Mouse (Mus musculus) liver, adult 10 weeks (tissue): ENCODE results near the gene Gtpbp2. TPM values are rescaled to one million over a fixed set of nuclear protein-coding genes. Genes with fewer than 3 reads are reported as not detected.

Experiments
- polyA plus RNA-seq: library from polyadenylated mRNA; stranded (reverse); fragments of 350-450 nt; fragmentation: Illumina TruSeq; extraction: RNeasy Lipid Tissue Mini Kit (QIAGEN cat#74804); gene quantifications from one replicate; pipeline ENCODE4 v1.2.3, GENCODE M21; 2014; ENCODE audit warnings: low read depth, low replicate concordance

Gene Gtpbp2
- polyA plus RNA-seq = 8.0 TPM

DNA sequence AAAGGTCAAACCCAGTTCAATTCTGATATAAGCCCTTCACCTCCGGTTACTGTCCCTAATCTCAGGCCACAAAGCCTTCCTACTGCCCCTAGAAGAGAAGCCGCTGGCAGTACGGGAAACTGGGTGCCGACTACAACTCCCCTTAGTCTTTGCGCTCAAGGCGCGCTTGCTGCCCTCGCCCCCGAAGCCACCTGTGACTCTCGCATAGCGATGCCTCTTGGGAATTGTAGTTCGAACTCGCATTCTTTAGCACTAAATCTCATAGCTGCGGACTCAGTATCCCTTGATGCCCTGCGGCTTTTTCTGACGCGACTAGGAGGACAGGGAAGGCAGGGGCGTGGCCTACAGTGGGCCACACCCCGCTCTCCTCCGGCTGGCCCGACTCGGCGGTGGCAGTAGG lies at the start of gene Gtpbp2:
TSS of gene Gtpbp2 (plus strand) at position 347 of the 400 bp plus-strand sequence.

DNA sequence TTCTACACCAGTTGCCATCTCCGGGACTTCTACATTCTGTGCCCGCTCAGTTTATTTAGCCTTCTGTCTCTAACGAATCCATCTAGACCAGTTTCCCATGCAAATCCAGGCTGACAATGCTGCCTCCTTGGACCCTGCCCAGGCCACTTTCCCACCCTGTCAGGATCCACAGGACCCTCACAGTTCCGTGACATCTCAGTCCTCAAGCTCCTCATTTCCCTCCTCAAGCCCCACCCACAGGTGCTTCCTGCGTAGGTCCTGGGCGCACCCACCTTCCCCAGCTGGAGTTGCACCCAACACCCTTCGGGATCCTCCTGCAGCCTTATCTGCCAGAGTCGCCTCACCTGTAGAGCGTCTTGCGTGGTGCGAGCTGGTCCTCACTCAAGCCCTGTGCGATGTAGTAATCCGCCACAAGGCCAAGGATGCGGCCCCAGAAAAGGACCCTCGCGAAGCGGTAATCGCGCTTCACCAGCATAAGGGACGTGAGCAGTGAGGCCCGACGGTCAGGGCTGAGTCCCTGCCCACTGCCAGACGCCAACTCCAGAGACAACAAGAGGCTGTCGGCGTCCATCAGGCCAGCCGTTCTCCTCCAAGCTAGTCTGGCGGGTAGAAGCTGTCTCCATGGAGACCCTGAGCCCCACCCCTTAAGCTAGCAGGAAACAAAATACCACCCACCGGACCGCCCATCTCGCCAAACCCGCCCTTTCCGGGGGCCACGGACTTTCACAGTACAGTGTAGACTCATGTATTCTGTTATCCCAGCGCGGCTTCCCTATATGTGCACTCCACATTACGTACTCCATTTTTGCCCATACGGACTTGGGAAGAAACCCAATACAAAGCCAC lies 17.0 kb upstream of the Gtpbp2 start, which contains the start of gene Rsph9:
TSS of gene Rsph9 (minus strand) at position 639 of the 846 bp plus-strand sequence.

DNA sequence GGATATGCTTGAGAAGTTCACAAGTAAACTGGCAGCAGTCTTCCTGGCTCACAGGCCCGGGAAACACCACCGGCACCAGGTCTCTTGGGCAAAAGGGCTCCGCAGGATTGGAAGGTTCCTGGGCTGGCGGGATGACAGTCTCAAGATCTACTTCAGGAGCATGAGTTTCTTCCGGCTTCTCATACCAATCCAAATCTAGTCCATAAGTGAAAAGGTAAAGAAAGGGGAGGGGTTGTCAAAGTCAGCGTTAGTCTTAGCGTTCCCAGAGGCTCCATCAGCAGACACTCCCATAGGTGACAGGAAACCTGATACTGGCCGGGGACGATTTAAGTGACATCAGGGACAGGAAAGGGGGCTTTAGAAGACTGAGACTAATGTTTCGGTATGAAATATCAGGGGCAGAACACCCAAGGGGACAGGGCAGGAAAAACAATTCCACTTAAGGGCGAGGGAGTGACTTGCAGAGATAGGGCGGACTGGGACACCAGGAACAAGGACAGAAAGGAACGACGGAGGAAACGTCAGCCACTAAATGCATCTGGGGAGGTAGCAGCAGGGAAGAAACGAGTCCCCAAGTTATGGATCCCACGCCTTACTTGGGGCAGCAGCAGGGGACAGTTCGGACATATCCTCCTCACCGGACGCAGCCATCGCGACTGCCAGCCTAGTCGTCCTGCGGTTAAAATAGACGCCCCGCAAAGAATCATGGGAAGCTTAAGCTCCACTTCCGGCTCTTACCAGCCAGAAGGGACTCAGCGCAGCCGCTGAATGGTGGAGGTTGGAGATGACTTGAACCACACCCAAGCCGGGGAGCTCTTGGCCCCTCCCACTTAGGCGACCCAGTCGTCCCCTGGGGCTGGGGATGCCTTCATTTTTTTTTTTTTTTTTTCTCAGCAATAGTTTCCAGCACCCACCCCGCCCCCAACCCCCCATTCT lies 7.7 kb upstream of the Gtpbp2 start, which contains the start of gene Mad2l1bp:
TSS of gene Mad2l1bp (minus strand) at position 707 of the 936 bp plus-strand sequence.

DNA sequence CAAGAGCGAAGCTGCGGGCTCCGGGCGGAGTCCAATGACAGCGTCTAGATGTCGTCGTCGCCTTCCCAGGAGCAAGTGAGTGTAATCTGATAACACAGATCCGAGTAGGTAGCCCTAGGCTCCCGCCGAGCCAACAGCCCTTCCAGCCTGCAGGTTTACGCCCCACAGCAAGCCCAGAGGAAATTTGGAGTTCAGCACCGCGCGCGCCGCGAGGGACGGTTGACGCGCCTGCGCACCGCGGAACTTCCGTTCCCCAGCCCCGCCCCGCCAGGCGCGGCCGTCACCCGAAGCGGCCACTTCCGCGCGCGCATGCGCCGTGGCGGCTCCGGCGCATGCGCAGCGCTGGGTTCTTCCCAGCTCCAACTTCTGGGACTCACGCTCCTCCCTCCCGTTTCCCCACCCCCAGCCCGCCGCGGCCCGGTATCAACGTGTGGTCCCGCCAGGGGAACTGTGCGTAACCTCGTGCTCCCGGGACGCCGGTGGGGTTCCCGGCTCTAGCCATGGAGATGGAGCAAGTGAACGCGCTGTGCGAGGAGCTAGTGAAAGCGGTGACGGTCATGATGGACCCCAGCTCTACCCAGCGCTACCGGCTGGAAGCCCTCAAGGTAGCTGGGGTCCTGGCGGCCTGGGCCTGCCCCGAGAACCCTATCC lies 41.7 kb downstream of the Gtpbp2 start, which contains the start of the genes Polh and Xpo5:
TSS of gene Polh (minus strand) at position 225 of the 651 bp plus-strand sequence.
TSS of gene Xpo5 (plus strand) at position 362 of the 651 bp plus-strand sequence.

Other genes with a start within 250 kb of the Gtpbp2 start
- gene Vegfa, start 128.7 kb upstream of the Gtpbp2 start, polyA plus RNA-seq = 66.7 TPM
- 19.0 TPM for gene Mrps18a, start 50.0 kb upstream of the Gtpbp2 start, polyA plus RNA-seq
- gene Rsph9, start 16.8 kb upstream of the Gtpbp2 start, polyA plus RNA-seq = not detected
- gene Mad2l1bp, start 7.5 kb upstream of the Gtpbp2 start, polyA plus RNA-seq = 1.6 TPM
- gene Polh, start 41.6 kb downstream of the Gtpbp2 start, polyA plus RNA-seq = 3.5 TPM
- gene Xpo5, start 41.8 kb downstream of the Gtpbp2 start, polyA plus RNA-seq = 5.1 TPM
- gene Polr1c, start 87.0 kb downstream of the Gtpbp2 start, polyA plus RNA-seq = 6.4 TPM
- 3.2 TPM for gene Yipf3, start 87.0 kb downstream of the Gtpbp2 start, polyA plus RNA-seq
- not detected for gene Lrrc73, start 92.5 kb downstream of the Gtpbp2 start, polyA plus RNA-seq
- gene Tjap1, start 122.0 kb downstream of the Gtpbp2 start, polyA plus RNA-seq = 0.82 TPM
- gene Dlk2, start 136.4 kb downstream of the Gtpbp2 start, polyA plus RNA-seq = not detected
- gene Abcc10, start 167.3 kb downstream of the Gtpbp2 start, polyA plus RNA-seq = 0.64 TPM
- 19.5 TPM for gene Zfp318, start 222.7 kb downstream of the Gtpbp2 start, polyA plus RNA-seq